Mouse (Mus musculus) heart, adult 11 months (tissue): Measurements from ENCODE around the gene Thy1.

Experiments
- DNase-seq: peaks from one replicate; pipeline ENCODE4 v3.0.0; 2022

The Thy1 gene

DNA sequence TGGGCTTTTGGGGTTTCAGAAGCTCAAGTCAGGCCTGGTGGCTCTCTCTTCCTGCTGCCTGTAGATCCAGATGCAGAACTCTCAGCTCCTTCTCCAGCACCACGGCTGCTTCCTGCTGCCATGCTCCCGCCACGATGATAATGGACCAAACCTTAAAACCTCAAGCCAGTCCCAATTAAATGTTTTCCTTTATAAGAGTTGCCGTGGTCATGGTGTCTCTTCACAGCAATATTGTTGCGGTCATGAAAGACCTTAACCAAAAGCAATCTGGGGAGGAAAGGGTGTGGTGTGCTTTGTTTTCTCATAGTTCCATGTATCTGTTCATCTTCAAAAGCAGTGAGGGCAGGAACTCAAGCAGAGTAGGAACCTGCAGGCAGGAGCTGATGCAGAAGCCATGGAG lies 6.1 kb upstream of the Thy1 start:
- no peak for DNase-seq

DNA sequence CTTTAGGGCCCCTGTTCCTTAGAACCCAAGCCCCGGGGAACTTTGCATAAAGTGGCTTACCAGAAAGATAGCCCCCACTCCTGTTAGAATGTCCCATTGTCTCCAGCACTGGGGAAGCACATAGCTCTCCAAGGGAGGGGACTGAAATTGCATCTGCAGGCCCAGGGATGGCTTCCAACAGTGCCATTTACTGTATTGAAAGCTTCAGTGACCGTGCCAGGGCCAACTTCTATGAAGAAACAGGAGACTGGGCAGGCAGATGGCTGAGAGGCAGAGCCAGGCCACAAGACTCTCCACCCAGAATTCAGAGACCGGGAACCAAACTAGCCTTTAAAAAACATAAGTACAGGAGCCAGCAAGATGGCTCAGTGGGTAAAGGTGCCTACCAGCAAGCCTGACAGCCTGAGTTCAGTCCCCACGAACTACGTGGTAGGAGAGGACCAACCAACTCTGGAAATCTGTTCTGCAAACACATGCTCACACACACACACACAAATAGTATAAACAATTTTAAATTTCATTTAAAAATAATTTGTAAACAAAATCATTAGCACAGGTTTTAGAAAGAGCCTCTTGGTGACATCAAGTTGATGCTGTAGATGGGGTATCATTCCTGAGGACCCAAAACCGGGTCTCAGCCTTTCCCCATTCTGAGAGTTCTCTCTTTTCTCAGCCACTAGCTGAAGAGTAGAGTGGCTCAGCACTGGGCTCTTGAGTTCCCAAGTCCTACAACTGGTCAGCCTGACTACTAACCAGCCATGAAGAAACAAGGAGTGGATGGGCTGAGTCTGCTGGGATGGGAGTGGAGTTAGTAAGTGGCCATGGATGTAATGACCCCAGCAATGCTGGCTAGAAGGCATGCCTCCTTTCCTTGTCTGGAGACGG lies 1.4 kb upstream of the Thy1 start:
- peak; percentile 100 for DNase-seq

DNA sequence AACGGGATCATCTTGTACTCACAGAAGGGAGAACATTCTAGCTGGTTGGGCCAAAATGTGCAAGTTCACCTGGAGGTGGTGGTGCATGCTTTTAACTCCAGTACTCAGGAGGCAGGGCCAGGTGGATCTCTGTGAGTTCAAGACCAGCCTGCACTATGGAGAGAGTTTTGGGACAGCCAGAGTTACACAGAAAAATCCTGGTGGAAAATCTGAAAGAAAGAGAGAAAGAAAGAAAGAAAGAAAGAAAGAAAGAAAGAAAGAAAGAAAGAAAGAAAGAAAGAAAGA lies 846 bp upstream of the Thy1 start:
- no peak for DNase-seq

DNA sequence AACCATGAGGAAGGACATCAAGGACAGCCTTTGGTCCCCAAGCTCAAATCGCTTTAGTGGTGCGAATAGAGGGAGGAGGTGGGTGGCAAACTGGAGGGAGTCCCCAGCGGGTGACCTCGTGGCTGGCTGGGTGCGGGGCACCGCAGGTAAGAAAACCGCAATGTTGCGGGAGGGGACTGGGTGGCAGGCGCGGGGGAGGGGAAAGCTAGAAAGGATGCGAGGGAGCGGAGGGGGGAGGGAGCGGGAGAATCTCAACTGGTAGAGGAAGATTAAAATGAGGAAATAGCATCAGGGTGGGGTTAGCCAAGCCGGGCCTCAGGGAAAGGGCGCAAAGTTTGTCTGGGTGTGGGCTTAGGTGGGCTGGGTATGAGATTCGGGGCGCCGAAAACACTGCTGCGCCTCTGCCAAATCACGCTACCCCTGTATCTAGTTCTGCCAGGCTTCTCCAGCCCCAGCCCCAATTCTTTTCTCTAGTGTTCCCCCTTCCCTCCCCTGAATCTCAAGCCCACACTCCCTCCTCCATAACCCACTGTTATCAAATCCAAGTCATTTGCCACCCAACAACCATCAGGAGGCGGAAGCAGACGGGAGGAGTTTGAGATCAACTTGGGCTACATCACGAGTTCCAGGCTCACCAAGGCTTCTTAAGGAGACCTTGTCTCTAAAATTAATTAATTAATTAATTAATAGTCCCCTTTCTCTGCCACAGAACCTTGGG lies 683 bp downstream of the Thy1 start:
- DNase-seq = peak; percentile 100

DNA sequence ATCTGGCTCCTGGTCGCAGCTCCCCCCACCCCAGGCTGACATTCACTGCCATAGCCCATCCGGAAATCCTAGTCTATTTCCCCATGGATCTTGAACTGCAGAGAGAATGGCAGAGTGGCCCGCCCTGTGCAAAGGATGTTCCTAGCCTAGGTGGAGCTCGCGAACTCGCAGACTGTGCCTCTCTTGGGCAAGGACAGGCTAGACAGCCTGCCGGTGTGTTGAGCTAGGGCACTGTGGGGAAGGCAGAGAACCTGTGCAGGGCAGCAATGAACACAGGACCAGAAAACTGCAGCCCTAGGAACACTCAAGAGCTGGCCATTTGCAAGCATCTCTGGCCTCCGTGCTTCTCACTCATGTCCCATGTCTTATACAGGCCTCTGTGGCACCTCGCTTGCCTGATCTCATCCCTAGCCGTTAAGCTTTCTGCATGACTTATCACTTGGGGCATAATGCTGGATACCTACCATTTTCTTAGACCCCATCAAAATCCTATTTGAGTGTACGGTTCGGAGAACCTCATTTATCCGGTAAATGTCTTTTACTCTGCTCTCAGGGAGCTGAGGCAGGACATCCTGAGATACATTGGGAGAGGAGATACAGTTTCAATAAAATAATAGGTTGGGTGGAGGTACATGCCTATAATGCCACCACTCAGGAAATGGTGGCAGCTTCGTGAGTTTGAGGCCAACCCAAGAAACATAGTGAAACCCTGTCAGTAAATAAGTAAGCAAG lies 1.4 kb downstream of the Thy1 start:
- DNase-seq = peak; percentile 100

DNA sequence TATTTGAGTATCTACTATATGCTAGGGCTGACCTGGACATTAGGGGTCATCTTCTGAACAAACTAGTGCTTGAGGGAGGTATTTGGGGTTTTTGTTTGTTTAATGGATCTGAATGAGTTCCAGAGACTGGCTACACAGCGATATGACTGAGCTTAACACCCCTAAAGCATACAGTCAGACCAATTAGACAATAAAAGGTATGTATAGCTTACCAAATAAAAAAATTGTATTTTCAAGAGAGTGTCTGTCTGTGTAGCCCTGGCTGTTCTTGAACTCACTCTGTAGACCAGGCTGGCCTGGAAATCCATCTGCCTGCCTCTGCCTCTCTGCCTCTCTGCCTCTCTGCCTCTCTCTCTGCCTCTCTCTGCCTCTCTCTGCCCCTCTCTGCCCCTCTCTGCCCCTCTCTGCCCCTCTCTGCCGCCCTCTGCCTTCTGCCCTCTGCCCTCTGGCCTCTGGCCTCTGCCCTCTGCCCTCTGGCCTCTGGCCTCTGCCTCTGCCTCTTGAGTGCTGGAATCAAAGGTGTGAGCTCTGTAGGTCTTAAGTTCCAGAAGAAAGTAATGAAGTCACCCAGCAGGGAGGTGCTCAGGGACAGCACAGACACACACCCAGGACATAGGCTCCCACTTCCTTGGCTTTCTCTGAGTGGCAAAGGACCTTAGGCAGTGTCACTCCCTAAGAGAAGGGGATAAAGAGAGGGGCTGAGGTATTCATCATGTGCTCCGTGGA lies 2.1 kb downstream of the Thy1 start:
- DNase-seq = peak; percentile 100

DNA sequence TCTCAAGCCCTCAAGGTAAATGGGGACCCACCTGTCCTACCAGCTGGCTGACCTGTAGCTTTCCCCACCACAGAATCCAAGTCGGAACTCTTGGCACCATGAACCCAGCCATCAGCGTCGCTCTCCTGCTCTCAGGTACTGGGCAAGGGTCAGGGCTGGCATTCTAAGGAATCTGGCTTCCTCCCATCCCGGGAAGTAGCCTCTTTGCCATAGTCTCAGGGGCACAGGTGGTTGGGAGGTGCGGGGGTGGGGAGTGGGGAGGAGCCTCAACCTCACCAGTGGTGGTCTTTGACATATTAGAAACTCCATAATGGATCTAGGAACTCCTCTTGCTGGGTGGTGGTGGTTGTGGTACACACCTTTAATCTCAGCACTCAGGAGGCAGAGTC lies 2.7 kb downstream of the Thy1 start:
- DNase-seq = no peak

DNA sequence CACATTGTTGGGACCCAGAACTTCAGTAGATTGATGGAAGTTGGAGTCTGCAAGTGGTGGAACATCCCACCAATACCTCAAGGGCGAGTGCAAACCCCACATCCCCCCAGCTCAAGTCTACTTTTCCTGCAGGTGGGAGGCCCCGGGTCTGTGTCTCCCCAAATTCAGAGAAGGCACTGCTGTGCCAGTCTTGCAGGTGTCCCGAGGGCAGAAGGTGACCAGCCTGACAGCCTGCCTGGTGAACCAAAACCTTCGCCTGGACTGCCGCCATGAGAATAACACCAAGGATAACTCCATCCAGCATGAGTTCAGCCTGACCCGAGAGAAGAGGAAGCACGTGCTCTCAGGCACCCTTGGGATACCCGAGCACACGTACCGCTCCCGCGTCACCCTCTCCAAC lies 3.2 kb downstream of the Thy1 start:
- DNase-seq = no peak

DNA sequence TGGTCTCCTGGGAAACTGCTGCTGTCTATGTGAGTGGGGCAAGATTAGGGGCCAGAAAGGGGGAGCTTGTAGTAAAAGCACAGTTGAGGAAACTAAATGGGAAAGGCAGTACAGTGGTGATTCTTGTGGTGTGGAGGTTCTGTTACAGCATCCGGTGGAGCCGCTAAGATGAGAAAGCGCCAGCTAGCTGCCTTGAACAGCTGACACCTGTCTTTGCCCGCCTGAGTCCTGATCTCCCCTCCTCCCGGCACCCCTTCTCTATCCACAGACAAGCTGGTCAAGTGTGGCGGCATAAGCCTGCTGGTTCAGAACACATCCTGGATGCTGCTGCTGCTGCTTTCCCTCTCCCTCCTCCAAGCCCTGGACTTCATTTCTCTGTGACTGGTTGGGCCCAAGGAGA lies 3.9 kb downstream of the Thy1 start:
- no peak for DNase-seq

DNA sequence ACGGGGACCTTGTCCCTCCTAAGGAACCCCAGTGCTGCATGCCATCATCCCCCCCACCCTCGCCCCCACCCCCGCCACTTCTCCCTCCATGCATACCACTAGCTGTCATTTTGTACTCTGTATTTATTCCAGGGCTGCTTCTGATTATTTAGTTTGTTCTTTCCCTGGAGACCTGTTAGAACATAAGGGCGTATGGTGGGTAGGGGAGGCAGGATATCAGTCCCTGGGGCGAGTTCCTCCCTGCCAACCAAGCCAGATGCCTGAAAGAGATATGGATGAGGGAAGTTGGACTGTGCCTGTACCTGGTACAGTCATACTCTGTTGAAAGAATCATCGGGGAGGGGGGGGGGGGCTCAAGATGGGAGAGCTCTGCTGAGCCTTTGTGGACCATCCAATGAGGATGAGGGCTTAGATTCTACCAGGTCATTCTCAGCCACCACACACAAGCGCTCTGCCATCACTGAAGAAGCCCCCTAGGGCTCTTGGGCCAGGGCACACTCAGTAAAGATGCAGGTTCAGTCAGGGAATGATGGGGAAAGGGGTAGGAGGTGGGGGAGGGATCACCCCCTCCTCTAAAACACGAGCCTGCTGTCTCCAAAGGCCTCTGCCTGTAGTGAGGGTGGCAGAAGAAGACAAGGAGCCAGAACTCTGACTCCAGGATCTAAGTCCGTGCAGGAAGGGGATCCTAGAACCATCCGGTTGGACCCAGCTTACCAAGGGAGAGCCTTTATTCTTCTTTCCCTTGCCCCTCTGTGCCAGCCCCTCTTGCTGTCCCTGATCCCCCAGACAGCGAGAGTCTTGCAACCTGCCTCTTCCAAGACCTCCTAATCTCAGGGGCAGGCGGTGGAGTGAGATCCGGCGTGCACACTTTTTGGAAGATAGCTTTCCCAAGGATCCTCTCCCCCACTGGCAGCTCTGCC lies 4.6 kb downstream of the Thy1 start:
- DNase-seq = peak; percentile 100

DNA sequence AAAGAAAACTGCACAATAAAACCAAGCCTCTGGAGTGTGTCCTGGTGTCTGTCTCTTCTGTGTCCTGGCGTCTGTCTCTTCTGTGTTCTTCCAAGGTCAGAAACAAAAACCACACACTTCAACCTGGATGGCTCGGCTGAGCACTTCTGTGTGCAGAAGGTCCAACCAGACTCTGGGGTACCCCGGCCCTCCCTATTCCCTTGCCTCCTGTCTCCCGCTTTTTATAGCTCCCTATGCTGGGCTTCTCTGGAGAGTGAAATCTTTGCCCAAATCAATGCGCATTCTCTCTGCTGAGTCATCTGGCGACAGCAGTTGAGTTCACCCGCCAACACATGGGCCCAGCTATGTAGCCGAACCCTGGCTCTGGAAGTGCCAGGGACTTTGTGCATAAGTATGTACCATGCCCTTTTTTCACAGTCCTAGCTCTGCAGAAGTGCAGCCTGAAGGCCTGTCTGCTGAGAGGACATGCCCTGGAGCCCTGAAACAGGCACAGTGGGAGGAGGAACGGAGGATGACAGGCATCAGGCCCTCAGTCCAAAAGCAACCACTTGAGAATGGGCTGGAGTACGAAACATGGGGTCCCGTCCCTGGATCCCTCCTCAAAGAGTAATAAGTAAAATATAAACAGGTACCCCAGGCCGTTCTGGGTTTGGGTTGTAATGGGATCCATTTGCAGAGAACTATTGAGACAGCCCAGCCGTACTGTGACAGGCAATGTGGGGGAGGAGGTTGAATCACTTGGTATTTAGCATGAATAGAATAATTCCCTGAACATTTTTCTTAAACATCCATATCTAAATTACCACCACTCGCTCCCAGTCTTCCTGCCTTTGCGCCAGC lies 5.6 kb downstream of the Thy1 start:
- peak; percentile 100 for DNase-seq

DNA sequence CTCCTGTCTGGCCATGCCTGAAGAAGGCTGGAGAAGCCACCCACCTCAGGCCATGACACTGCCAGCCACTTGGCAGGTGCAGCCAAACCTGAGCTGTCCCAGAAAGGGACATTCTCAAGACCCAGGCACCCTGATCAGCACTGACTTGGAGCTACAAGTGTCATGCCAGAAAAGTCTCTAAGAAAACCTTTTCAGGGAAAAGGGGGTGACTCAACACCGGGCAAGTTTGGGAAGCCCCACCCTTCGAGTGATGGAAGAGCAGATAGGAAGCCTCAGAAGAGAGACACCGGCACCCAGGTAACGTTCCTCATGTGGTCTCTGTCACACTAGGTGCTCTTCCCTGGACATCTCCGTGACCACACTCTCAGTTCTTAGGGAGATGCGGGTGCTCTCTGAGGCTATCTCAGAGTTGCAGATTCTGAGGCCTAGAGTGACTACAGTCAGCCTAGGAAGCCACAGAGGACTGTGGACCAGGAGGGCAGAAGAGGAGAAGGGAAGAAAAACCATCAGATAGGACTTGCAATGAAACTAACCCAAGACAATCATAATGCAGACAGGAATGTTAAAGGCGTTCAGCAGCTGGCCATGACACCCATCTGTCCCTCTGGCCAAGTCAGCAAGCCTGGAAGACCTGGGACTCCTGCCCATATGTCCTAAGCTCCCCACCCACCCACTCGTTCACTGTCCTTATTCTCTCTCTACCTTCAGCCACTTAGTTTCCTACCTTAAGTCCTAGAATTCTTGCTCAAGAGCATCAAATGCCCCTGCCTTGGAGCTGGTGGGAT lies 6.4 kb downstream of the Thy1 start:
- peak; percentile 100 for DNase-seq

DNA sequence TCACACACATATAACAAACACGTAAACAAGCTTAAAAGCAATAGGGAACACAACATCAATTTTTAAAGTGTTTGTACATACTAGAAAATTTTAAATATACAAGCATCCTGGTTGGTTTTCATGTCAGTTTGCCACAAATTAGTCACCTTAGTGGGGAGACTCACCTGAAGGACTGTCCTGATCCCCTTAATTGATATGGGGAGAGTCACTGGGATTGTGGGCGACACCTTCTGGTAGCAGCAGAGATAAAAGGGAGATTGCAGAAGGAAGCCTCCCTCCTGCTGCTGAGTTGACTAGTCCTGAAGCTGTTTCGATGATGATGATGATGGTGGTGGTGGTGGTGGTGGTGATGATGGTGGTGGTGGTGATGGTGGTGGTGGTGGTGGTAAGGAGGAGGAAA lies 9.7 kb downstream of the Thy1 start:
- DNase-seq = no peak

DNA sequence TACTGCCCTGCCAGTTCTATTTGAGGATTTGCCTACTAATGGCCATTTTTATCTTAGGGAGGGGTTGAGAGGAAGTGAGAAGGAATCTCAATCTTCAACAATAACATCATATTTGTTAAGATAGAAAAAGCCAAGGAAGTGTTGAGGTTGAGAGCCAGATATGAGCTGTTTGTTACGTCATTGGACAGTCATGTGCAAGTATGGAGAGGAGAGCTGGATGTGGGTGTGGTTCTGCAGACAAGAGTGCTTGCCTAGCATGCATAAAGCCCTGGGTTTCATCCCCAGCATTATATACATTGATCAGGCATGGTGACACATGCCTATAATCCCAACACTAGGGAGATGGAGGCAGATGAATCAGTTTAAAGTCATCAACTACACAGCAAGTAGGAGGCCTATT lies 10.8 kb downstream of the Thy1 start:
- DNase-seq = no peak

DNA sequence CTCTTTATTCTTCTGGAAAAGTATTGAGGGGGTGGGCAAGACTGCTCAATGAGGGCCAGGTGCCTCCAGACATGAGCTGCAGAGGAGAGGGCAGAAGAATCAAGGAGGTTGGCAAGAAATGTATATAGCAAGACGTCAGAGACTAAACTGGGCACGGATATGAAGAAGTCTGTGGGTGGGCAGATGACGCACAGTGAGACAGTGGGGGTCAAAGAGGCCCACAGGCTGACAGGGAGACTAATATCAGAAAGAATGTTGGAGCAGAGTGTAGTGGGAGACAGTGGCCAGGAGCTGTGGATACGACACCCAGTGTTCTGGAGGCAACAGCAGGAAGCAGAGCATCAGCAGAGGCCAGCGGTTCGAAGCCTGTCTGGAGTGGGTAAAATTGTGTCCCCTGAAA lies 15.4 kb downstream of the Thy1 start:
- no peak for DNase-seq

DNA sequence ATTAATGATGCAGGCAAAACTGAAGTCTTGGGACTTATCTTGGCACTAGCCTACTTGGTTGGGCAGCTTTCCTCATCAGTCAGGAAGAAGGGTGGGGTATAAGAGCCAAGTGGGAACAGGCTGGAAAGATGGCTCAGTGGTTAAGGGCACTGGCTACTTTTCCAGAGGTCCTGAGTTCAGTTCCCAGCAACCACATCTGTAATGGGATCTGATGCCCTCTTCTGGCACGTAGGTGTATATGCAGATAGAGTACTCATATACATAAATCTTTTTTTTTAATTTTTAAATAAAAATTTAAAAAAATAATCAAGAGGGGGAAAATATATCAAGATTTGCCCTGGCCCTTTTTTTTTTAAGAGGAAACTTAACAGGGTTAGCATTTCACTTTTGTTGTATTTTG lies 22.0 kb downstream of the Thy1 start:
- DNase-seq = peak; percentile 19

DNA sequence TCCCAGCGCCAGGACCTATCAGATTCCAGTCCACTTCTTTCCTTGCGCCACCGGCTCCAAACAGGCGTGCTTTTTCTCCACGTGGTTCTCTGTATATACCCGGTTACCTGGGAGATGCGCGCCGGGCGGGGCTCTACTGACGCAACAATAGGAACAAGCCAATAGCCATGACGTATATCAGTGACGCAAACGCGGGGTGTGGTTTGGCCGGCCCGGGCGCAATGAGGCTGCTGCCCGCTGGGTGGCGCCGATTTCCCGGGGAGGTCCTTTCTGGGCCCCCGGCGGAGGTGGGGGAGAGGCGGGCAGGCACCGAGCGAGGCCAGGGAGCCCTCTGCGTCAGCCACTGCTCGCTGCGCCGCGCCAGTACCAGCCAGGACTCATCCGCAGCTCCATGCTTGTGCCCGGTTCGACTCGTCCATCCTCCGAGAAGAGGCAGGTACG lies 23.6 kb downstream of the Thy1 start, which contains the start of gene Usp2:
Gene Usp2 (plus strand): TSS at position 237 of the 441 bp plus-strand sequence.
- peak; percentile 100 for DNase-seq

DNA sequence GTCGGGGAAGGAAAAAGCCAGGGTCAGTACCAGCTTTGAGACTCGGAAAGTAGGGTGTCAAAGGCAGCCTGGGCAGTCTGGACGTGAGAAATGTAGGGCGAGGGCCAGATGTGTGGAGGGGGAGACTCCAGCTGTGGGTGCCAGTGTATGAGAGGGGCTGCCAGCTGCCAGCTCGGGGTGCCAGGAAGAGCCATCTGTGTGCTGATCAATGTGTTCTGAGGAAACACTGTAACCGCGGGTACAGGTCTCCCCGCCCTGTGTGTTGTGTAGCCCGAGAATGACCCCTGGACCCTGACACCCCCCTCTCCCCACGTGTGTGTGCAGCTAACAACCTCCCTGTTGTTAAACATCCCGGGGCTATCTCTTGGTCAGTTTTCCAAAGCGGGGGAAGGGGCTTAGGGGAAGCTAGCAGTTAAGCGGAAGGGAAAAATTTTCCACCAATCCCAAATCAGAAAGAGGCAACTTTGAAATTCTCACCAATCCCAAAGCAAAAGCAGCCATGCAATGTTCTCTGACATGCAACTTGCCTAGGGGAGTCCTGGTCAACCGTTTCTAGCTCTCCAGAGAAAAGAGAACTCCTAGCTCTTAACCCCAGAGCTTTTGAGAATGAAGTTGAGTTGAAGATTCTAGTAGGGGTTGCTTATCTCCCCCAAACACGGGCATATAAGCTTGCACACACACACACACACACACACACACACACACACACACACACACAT lies 24.2 kb downstream of the Thy1 start:
- DNase-seq = no peak

DNA sequence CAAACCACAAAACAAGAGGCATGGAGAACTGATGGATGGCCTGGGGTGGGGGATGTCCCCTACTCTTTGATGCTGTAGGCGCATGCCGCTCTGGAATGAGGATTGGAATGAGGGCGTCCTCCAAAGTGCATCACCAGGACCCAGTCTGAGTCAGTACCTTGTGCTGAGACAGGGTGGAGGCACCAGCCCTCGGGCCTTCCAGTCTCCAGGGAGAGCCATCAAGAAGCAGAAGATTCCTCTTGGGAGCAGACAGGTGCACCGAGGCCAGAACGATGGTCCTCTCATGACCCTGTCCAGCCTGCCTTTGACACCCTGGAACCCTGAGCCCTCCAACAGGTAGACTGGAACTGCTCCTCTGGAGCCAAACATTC lies 24.8 kb downstream of the Thy1 start:
- peak; percentile 93 for DNase-seq

DNA sequence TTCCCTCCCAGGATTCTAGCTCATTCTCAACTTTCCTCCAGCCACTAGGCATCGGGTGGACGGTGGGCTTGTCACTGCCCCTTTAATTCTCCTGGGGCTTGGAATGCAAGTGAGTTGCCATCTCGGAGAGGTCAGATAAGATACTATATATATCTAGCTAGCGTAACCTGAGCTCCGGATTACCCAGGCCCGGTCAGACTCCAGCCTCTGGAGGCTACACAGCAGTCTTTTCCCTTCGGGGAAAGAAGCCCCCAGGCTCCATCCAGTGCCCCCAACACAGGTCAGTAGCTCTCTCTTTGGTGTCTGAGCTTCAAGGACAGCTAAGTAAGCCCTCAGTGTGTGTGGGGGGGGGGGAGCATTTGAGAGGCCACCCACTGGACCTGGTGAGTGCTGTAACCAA lies 26.1 kb downstream of the Thy1 start:
- peak; percentile 93 for DNase-seq
